Mouse (Mus musculus) erythroblast, embryonic 14.5 days (primary cell): ENCODE measurements around the gene Ecpas.

Experiments used
- GATA1 ChIP-seq: IDR thresholded peaks from 2 replicates; pipeline ENCODE4 v1.6.1; 2012; ENCODE audit warnings: low read length, inconsistent platforms, mixed read lengths
- TAL1 ChIP-seq: IDR thresholded peaks from 3 replicates; pipeline ENCODE4 v1.6.1; 2012; ENCODE audit warnings: low read length, inconsistent platforms, mixed read lengths

DNA sequence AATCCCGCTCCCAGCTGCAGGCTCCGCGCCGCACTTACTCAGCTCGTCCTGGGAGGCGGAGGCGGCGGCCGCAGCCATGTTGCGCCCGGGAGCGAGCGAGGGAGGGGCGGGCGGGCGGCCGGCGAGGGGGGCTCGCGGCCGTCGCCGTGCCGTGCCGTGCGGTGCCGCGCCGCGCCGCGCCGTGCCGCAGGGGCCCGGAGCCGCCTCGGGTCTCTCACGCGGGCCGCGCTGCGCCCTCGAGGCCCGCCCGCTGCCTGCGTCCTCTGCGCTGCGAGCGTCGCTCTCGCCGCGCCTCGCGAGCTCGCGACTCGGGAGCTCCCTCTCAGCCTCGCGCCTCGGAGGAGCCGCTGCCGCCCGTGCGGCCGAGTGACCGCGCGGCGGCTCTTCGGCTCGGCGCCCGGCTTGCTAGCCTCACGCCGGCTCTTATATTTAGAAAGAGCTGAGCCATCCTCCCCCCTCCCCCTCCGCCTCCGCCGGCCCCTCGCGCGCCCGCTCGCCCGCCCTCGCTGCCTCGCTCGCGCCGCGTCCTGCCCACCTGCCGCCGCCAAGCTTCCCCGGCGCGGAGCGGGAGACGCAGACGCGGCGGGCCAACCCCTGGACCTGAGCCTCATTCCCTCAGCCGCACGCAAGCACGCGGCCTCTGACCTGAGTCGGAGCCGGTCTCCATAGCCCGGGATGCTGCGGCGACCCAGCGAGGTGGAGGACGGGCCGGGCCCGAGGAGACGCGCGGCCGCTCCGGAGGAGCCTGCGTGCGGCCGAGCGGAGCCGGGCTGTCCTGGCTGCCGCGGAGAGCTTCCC, 519 bp downstream of the Ecpas start:
- no peak for TF ChIP-seq GATA1
- no peak for TF ChIP-seq TAL1
